Mouse (Mus musculus) E14TG2a.4 (cell line): ENCODE results near the gene Tpk1.

Source experiments
- CTCF ChIP-seq: conservative IDR thresholded peaks from 2 replicates; pipeline ENCODE4 v1.5.1; 2014; ENCODE audit warnings: low read length
- POU5F1 ChIP-seq: IDR thresholded peaks from 2 replicates; pipeline ENCODE4 v1.6.1; 2014; ENCODE audit warnings: low read length, borderline replicate concordance

DNA sequence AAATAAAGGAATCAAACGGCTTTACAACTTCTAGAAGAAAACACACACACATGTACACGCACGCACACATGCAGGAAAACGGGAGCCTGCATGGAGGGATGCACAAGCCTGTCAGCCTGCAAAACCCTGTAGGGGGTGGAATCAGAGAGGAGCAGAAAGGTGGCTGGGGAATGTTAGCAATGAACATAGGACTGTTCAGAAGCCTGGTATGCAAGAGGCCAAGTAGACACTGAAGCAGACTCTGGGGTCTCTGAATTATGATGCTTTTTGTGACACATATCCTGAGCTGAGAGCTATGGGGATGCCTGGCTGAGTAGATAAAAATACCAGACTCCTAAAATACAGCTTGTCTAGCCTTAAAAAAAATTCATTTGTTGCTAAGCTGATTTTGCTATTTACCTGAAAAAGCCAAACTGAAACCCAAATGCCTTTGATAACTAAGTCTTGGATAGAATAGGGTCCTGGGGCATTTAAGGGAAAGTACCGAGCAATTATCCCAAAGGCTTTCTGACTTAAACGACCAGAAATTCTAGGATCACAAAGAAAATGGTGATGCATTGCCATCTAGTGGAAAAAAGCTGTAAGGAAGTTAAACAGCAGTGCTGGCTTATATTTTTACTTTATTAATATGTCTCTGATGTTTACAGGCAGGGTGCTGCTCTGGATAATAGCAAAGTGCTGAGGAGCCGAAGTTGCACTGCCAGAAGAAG lies 369.1 kb downstream of the Tpk1 start:
- TF ChIP-seq CTCF = peak; percentile 60
- TF ChIP-seq POU5F1 = no peak
